Mouse (Mus musculus) neural tube, embryonic 13.5 days (tissue): ENCODE results near the gene Pcsk5. TPM values are rescaled to one million over a fixed set of nuclear protein-coding genes. Genes with fewer than 3 reads are reported as not detected.
A peak's percentile ranks its signal among the peaks of the same experiment; 100 is the strongest.

Experiments used
- ATAC-seq: fragments of 200-750 bp; cut with Nextera tagmentation; 2 replicates; pipeline ENCODE4 v1.8.0; 2017; ENCODE audit warnings: low read depth, mild to moderate bottlenecking, moderate TSS enrichment, moderate library complexity
- H3K27ac ChIP-seq: fragments of 300-500 bp; sonication (generic); replicated peaks from 2 replicates; pipeline ENCODE4 v1.5.1; 2015; ENCODE audit warnings: moderate library complexity, mild to moderate bottlenecking, inconsistent platforms
- H3K27me3 ChIP-seq: fragments of 300-500 bp; sonication (generic); 2 replicates; pipeline ENCODE4 v1.6.1; 2015; ENCODE audit warnings: mild to moderate bottlenecking, inconsistent platforms
- H3K36me3 ChIP-seq: fragments of 300-500 bp; sonication (generic); 2 replicates; pipeline ENCODE4 v1.6.1; 2015; ENCODE audit warnings: mild to moderate bottlenecking, inconsistent platforms
- H3K4me1 ChIP-seq: fragments of 300-500 bp; sonication (generic); replicated peaks from 2 replicates; pipeline ENCODE4 v1.6.1; 2015; ENCODE audit warnings: inconsistent platforms
- H3K4me2 ChIP-seq: fragments of 300-500 bp; sonication (generic); 2 replicates; pipeline ENCODE4 v1.6.1; 2015; ENCODE audit warnings: inconsistent platforms, mild to moderate bottlenecking, moderate library complexity
- H3K4me3 ChIP-seq: fragments of 300-500 bp; sonication (generic); 2 replicates; pipeline ENCODE4 v1.5.1; 2015; ENCODE audit warnings: mild to moderate bottlenecking, inconsistent platforms
- H3K9ac ChIP-seq: fragments of 300-500 bp; sonication (generic); 2 replicates; pipeline ENCODE4 v1.6.1; 2015; ENCODE audit warnings: moderate library complexity, mild to moderate bottlenecking, inconsistent platforms
- H3K9me3 ChIP-seq: fragments of 300-500 bp; sonication (generic); 2 replicates; pipeline ENCODE4 v1.6.1; 2016; ENCODE audit warnings: inconsistent platforms
- WGBS: fragments of 180-500 bp; shearing (Covaris S2); methylation state at CpG from one replicate; pipeline ENCODE4 v1.1.7; 2015; 5-methylcytosine and 5-hydroxymethylcytosine counted together
- polyA plus RNA-seq: library from polyadenylated mRNA; unstranded; fragments of >200 nt; fragmentation: Nextera tagmentation; extraction: Ambion mirVana; gene quantifications from 2 replicates; pipeline ENCODE4 v1.2.1, GENCODE M21; 2015

The Pcsk5 gene
- polyA plus RNA-seq, 1 experiment from 2014 or later: 8.6 TPM

- Histone ChIP-seq H3K27me3 (no peaks in the 10 kb centered on the region), H3K9me3 (no peaks in the 10 kb centered on the region), H3K9ac (no peak overlapping the region), H3K4me1 (no peaks in the 10 kb centered on the region), H3K36me3 (no peaks in the 10 kb centered on the region), H3K27ac (no peak overlapping the region), H3K4me3 (no peak overlapping the region), H3K4me2 (no peak overlapping the region)
- WGBS: 97% methylated on average over 2 of the region's 2 CpGs
- ATAC-seq: no peak
These were observed 282.9 kb downstream of the Pcsk5 start for GRCm38 (mm10) chr19:17554571-17554970.

- H3K4me3 ChIP-seq: no peak overlapping the region
- no peaks in the 10 kb centered on the region for H3K4me1 ChIP-seq
- H3K27me3 ChIP-seq: no peaks in the 10 kb centered on the region
- H3K36me3 ChIP-seq: no peaks in the 10 kb centered on the region
- H3K9me3 ChIP-seq: no peaks in the 10 kb centered on the region
- ATAC-seq: no peak
- H3K27ac ChIP-seq: no peak overlapping the region
- H3K9ac ChIP-seq: no peak overlapping the region
- no peak overlapping the region for H3K4me2 ChIP-seq
These were observed 283.9 kb downstream of the Pcsk5 start for GRCm38 (mm10) chr19:17553396-17554100.

- H3K27ac ChIP-seq: no peak overlapping the region
- no peaks in the 10 kb centered on the region for H3K27me3 ChIP-seq
- WGBS: 28% methylated on average over 4 of the region's 4 CpGs
- no peaks in the 10 kb centered on the region for H3K4me1 ChIP-seq
- H3K4me2 ChIP-seq: no peak overlapping the region
- H3K9me3 ChIP-seq: no peaks in the 10 kb centered on the region
- H3K4me3 ChIP-seq: no peak overlapping the region
- no peaks in the 10 kb centered on the region for H3K36me3 ChIP-seq
- H3K9ac ChIP-seq: no peak overlapping the region
- no peak for ATAC-seq
These were observed 308.5 kb downstream of the Pcsk5 start for GRCm38 (mm10) chr19:17528746-17529532.

- WGBS: 96% methylated on average over 1 of the region's 1 CpGs
These were observed 311.9 kb downstream of the Pcsk5 start for GRCm38 (mm10) chr19:17525558-17525957.

GRCm38 (mm10) chr19:17514456-17514855 is 323.0 kb downstream of the Pcsk5 start:
- no peaks in the 10 kb centered on the region for H3K27me3 ChIP-seq
- H3K27ac ChIP-seq: no peak overlapping the region
- no peaks in the 10 kb centered on the region for H3K4me1 ChIP-seq
- H3K36me3 ChIP-seq: no peaks in the 10 kb centered on the region
- H3K9ac ChIP-seq: no peak overlapping the region
- no peak for ATAC-seq
- 81% methylated on average over 3 of the region's 3 CpGs for WGBS
- H3K9me3 ChIP-seq: no peaks in the 10 kb centered on the region
- no peak overlapping the region for H3K4me3 ChIP-seq
- no peak overlapping the region for H3K4me2 ChIP-seq

More at GRCm38 (mm10) chr19:17525558-17525957, 311.9 kb downstream of the Pcsk5 start:
- H3K4me3 ChIP-seq: no peak overlapping the region
- H3K9me3 ChIP-seq: no peaks in the 10 kb centered on the region
- no peak overlapping the region for H3K27ac ChIP-seq
- no peaks in the 10 kb centered on the region for H3K36me3 ChIP-seq
- no peak for ATAC-seq
- H3K27me3 ChIP-seq: no peaks in the 10 kb centered on the region
- H3K4me2 ChIP-seq: no peak overlapping the region
- H3K4me1 ChIP-seq: no peaks in the 10 kb centered on the region
- no peak overlapping the region for H3K9ac ChIP-seq

- Histone ChIP-seq H3K4me1 (no peaks in the 10 kb centered on the region), H3K4me3 (no peak overlapping the region), H3K9ac (no peak overlapping the region), H3K9me3 (no peaks in the 10 kb centered on the region), H3K27me3 (no peaks in the 10 kb centered on the region), H3K27ac (no peak overlapping the region), H3K4me2 (no peak overlapping the region), H3K36me3 (no peaks in the 10 kb centered on the region)
- no peak for ATAC-seq
- 78% methylated on average over 5 of the region's 5 CpGs for WGBS
These were observed 326.1 kb downstream of the Pcsk5 start for GRCm38 (mm10) chr19:17511283-17511682.

GRCm38 (mm10) chr19:17504212-17504611 is 333.2 kb downstream of the Pcsk5 start:
- Histone ChIP-seq H3K27me3 (no peaks in the 10 kb centered on the region), H3K9me3 (no peaks in the 10 kb centered on the region), H3K4me3 (no peak overlapping the region), H3K36me3 (no peaks in the 10 kb centered on the region), H3K9ac (no peak overlapping the region), H3K4me2 (no peak overlapping the region), H3K4me1 (no peaks in the 10 kb centered on the region), H3K27ac (no peak overlapping the region)
- 27% methylated on average over 6 of the region's 6 CpGs for WGBS
- ATAC-seq: no peak

- 89% methylated on average over 7 of the region's 7 CpGs for WGBS
- no peak overlapping the region for H3K9ac ChIP-seq
- H3K4me3 ChIP-seq: no peak overlapping the region
These were observed 338.7 kb downstream of the Pcsk5 start for GRCm38 (mm10) chr19:17498586-17499235.

GRCm38 (mm10) chr19:17496131-17496530 is 341.3 kb downstream of the Pcsk5 start:
- Histone ChIP-seq H3K4me3 (no peak overlapping the region), H3K27ac (no peak overlapping the region), H3K9ac (no peak overlapping the region), H3K27me3 (no peaks in the 10 kb centered on the region), H3K4me1 (peaks cover 12% of the 10 kb centered on the region), H3K9me3 (no peaks in the 10 kb centered on the region), H3K4me2 (no peak overlapping the region), H3K36me3 (no peaks in the 10 kb centered on the region)
- 90% methylated on average over 1 of the region's 1 CpGs for WGBS
- no peak for ATAC-seq

More at GRCm38 (mm10) chr19:17498586-17499235, 338.7 kb downstream of the Pcsk5 start:
- no peak overlapping the region for H3K4me2 ChIP-seq
- no peaks in the 10 kb centered on the region for H3K4me1 ChIP-seq
- no peak overlapping the region for H3K27ac ChIP-seq
- H3K27me3 ChIP-seq: no peaks in the 10 kb centered on the region
- ATAC-seq: no peak
- no peaks in the 10 kb centered on the region for H3K36me3 ChIP-seq
- no peaks in the 10 kb centered on the region for H3K9me3 ChIP-seq

- Histone ChIP-seq H3K4me2 (no peak overlapping the region), H3K27ac (no peak overlapping the region), H3K36me3 (no peaks in the 10 kb centered on the region), H3K9me3 (no peaks in the 10 kb centered on the region), H3K4me3 (no peak overlapping the region), H3K27me3 (no peaks in the 10 kb centered on the region), H3K9ac (no peak overlapping the region), H3K4me1 (peaks cover 18% of the 10 kb centered on the region)
- 50% methylated on average over 9 of the region's 9 CpGs for WGBS
- ATAC-seq: peak; percentile 71
These were observed 345.4 kb downstream of the Pcsk5 start for GRCm38 (mm10) chr19:17491822-17492544.

GRCm38 (mm10) chr19:17491322-17491721 is 346.1 kb downstream of the Pcsk5 start:
- H3K27me3 ChIP-seq: no peaks in the 10 kb centered on the region
- H3K36me3 ChIP-seq: no peaks in the 10 kb centered on the region
- peak; percentile 48; the same call in 1 of the 2 replicates for ATAC-seq
- no peaks in the 10 kb centered on the region for H3K9me3 ChIP-seq
- H3K9ac ChIP-seq: no peak overlapping the region
- peaks cover 18% of the 10 kb centered on the region for H3K4me1 ChIP-seq
- H3K27ac ChIP-seq: no peak overlapping the region
- no peak overlapping the region for H3K4me2 ChIP-seq
- 81% methylated on average over 3 of the region's 3 CpGs for whole genome bisulfite sequencing
- no peak overlapping the region for H3K4me3 ChIP-seq

- 57% methylated on average over 3 of the region's 3 CpGs for WGBS
- no peak overlapping the region for H3K4me2 ChIP-seq
- H3K4me3 ChIP-seq: no peak overlapping the region
- no peak overlapping the region for H3K27ac ChIP-seq
- H3K4me1 ChIP-seq: peaks cover 18% of the 10 kb centered on the region
- no peak overlapping the region for H3K9ac ChIP-seq
- no peaks in the 10 kb centered on the region for H3K36me3 ChIP-seq
- no peaks in the 10 kb centered on the region for H3K9me3 ChIP-seq
- no peaks in the 10 kb centered on the region for H3K27me3 ChIP-seq
- ATAC-seq: no peak
These were observed 347.6 kb downstream of the Pcsk5 start for GRCm38 (mm10) chr19:17489866-17490141.
